Mouse (Mus musculus): ENCODE measurements at regions not wholly inside any gene's neighbourhood (a gene's known extent, or its start where the extent isn't known, plus 50 kb on each side); places are given as distances from the start of the nearest gene placed in this dataset.

GRCm38 (mm10) chr4:62809048-62809447 is 156.3 kb upstream of the Zfp618 start:
- no peak for DNase-seq

DNA sequence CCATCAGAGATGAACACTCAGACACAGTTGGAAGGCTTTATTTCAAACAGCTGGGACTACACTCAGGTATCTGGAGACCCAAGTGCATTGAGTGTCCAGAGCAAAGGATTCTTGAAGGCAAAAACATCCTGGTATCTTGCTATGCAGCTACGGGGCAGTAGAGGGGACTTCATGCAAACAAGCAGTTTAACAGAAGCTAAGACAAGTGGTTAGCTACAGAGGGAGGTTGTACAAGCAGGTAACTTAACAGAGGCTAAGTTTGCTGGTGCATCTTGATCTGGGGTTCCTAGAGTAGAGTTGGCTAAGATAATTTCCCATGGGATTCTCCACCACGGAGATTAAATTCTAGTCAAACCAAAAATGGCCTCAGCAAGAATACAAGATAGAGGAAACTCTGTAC is 145.5 kb upstream of the Zfp618 start:
- no peak for DNase-seq

GRCm38 (mm10) chr4:62821288-62821687 is 144.1 kb upstream of the Zfp618 start:
- no peak for DNase-seq

- DNase-seq: peak; percentile 77 to 93
Observed at GRCm38 (mm10) chr4:62822568-62822967, 142.8 kb upstream of the Zfp618 start.

DNA sequence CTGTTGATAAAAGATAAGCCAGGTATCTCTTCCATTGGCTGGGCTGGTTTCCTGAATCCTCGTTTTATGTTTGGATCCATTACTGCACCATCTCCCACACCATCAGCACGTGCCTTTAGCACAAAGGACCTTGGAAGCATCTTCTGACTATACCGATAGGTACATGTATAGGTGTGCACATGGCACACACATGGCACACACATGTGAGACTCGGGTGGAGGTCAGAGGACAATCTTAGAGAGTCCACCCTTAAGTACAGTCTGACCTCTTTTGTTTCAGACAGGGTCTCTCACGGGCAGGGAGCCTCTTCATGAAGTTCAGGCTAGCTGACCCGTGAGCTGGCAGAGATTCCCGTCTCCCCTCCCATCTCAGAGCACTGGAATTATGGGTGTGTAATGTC is 142.3 kb upstream of the Zfp618 start:
- DNase-seq: no peak

DNA sequence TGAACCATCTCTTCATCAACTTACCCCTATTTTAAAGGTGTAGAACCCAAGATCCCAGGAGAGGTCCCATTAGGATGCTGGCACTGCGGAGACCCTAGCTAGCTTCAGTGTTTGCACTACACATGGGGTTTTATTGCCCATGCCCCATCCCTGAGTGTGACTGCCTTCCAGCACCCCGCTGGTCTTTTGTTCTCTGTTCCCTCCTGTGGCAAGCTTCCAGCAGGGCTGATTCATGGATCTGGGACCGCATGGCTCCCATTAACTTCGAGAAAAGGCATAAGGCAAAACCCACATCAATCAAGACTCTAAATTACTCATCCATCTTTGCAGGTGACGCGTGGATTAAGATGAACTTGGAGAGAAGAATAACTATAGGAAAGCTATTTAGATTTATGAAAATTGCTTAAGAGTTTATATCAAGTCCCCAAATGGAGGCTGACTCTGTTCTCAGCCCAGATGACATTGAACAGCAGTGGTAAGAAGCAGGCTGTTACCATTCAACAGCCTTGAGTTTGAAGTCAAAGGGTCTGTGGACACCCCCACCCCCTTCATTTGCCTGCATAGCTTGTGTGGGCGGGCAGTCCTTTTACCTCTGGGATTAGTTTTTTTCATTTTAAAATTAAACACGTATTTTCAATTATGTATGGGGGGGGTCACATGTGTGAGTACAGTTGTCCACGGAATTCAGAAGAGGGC is 141.7 kb upstream of the Zfp618 start:
- DNase-seq: peak; percentile 13 to 24

GRCm38 (mm10) chr4:62824581-62824980 is 140.8 kb upstream of the Zfp618 start:
- no peak for DNase-seq

- no peak for DNase-seq
Observed at GRCm38 (mm10) chr4:62825256-62825655, 140.1 kb upstream of the Zfp618 start.

DNA sequence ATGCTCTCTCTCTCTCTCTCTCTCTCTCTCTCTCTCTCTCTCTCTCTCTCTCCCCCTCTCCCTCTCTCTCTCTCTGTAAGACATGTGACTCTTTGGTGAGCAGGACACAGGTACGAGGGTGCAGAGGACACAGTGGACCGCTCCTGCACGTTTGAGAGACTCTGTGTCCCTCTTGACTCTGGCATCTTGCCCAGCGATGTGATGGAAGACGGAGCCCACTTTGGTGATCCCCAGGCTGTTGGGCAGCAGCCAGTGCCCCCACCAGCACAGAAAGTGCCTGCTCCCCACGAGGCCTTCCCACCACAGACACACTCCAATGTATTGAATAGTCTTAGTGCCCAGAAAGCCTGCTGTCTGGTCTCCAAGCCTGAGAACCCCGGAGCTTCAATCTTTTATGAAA is 136.4 kb upstream of the Zfp618 start:
- peak in 1 of 2 experiments; percentile 24 for DNase-seq

GRCm38 (mm10) chr4:62833944-62834343 is 131.4 kb upstream of the Zfp618 start:
- DNase-seq: peak; percentile 52 to 69

DNA sequence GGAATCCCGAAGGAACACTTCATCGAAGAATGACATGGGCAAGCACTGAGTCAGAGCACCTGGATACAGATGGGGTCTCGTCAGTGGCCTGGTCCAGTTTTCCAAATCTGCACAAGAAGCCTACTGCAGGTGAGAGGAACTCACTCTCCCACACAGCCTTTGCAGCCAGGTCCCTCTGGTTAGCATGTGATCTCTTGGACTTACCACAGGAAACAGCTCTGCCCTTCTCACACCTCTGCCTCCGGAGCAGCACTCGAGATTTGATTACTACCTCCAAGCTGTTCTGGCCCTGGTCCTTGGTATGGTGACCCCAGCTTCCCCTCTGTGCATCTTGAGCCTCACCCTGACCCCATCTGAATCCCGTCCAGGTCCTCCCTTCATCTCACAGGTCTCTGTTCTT is 128.5 kb upstream of the Zfp618 start:
- no peak for DNase-seq

DNA sequence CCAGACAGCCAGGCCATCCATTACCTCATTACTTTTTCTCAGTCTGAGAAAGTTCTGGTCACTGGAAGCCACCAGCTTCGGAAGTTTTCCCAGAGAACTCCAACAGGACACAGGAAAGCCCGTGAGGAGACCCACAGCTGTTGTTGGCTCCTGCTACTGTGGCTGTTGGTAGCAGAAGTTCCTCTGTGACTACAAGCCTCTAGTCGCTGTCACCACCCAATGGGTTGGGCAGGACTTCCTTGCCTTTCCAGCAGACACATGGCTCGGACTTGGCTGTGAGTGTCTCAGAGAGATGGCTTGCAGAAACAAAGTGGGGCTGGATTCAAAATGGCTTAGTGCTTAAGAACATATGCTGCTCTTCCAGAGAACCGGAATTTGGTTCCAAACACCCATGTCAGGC is 114.8 kb upstream of the Zfp618 start:
- DNase-seq: no peak

DNA sequence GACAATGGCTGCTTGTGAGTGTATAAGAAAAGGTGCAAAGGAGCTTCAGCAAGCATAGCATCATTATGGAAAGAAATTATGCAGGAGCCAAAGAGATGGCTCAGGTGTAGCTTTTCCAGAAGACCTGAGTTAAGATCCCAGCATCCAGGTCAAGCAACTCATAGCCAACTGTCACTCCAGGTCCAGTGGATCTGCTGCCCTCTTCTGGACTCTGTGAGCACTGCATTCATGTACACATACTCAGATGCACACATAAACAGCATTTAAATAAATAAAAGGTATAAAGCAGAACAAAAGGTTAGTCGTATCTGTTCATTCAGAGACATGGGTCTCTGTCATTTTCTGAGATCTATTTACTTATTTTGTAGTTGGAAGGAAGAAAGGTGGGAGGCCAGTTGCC is 112.0 kb upstream of the Zfp618 start:
- peak in 1 of 2 experiments; percentile 29 for DNase-seq

GRCm38 (mm10) chr4:62856406-62856805 is 109.0 kb upstream of the Zfp618 start:
- no peak for DNase-seq

- DNase-seq: no peak
Observed at GRCm38 (mm10) chr4:62862756-62863155, 102.6 kb upstream of the Zfp618 start.

DNA sequence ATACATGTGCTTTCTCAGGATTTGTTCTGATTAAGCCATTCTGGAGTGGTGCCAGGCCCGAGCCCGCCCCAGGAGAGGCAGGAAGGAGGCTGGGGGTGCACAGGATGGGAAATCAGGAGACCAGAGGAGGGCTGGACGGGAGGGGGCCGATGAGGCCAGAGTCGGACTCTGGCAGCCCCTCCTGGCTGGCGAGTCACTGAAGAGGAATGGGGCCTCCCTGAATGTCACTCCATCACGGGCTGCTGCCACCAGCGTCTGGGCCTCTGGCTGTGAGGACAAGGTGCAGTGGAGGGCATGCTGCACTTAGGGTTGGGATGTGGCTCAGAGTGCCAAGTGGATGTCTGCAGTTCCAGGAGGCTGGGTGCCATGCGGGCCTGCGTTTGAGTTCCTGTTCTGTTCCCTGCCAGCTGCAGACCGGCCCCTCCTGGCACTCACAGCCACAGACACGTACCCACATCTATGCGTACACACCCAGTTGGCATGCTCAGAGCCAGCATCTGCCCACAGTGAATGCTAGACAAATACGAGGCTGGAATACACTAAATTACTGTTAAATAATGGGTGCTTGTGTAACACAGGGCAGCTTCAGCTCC is 94.9 kb upstream of the Zfp618 start:
- peak; percentile 23 to 33 for DNase-seq

GRCm38 (mm10) chr4:62872562-62872961 is 92.8 kb upstream of the Zfp618 start:
- DNase-seq: no peak

DNA sequence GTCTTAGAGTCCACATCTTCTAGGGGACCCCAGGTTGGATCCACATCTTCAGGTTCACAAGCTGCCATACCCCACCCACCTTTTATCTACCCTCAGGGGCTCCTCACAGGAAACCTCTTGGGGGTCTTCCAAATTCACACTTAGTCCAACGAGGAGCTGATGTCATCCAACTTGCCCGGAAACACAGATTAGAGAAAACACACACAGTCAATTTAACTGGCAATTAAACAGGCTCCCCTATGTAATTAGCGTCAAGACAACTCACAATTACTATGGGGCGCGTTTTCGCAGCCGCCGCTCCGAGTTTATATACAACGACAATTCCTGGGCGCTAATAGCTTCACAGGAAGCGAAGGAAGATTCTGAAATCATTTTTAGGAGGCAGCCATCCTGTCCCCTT is 91.4 kb upstream of the Zfp618 start:
- no peak for DNase-seq

DNA sequence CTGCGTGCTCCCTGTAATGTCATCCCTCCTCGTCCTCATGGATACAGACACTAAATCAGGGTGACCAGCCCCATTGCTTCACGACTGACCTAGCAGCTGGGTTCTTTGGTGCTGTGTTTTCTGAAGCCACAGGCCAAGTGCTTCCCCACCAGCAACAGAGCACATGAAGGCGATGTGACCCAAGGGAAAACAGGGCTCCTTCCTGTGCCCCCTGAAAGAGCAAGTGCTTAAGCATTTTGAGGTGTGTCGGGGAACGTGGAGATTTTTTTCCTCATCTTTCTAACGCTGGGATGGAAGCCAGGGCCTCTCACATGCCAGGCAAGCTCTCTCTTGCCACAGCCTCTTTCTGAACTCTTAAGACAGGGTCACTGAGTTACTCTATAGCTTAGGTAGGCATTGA is 87.3 kb upstream of the Zfp618 start:
- no peak for DNase-seq

- peak; percentile 45 to 52 for DNase-seq
Observed at GRCm38 (mm10) chr4:62878927-62879326, 86.4 kb upstream of the Zfp618 start.

- DNase-seq: peak in 1 of 2 experiments; percentile 30
Observed at GRCm38 (mm10) chr4:62881824-62882223, 83.5 kb upstream of the Zfp618 start.

DNA sequence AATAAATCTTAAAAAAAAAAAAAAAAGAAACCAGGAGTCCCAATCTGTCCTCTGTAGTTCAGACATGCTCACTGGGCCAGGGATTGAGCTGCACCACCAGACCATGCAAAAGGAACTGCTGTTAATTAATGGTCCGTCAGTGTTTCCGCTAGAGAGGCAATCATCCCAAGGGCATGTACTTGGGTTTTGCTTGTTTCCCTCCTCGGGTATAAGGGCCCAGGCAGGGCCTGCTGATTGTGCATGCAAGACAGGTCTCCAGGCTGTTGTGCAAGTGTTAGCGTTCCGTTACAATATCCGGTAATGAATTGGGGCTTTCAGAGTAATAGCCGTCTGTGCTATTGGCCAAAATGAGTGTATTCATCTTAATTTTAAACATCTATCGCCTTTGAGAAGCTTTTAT is 83.1 kb upstream of the Zfp618 start:
- no peak for DNase-seq

- DNase-seq: no peak
Observed at GRCm38 (mm10) chr4:62888736-62889135, 76.6 kb upstream of the Zfp618 start.

DNA sequence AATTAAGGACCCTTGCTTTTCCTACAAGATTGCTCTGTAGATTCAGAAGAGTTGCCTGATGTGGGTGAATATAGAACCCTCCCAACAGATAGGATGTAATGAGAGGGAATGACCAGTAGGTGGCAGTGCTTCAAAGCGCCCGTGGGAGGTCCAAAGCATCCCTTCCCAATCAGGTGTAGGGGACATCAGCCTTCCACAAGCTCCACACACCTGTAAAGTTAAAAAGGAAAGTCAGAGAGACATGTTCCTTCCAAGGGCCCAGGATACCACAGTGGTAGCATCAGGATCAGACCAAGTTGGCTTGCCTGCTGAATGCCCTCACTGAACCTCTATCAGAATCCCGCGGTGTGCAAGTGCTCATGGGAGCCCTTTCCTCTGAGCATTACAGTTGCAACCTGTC is 75.7 kb upstream of the Zfp618 start:
- DNase-seq: peak; percentile 59 to 60

Measured in cerebellum, postnatal 14 days (tissue).